Mouse (Mus musculus) testis, adult 2 months (tissue): Measurements from ENCODE around the gene Zfp213. TPM values are rescaled to one million over a fixed set of nuclear protein-coding genes. Genes with fewer than 3 reads are reported as not detected.

ENCODE experiments used
- H3K27ac ChIP-seq: fragments of 200-500 bp; 2 replicates; pipeline ENCODE4 v1.5.1; 2012; ENCODE audit warnings: low read depth, low read length; ENCODE audit not compliant: control insufficient read depth, insufficient read depth
- H3K27me3 ChIP-seq: fragments of 200-500 bp; 2 replicates; pipeline ENCODE4 v1.6.1; 2012; ENCODE audit warnings: mild to moderate bottlenecking, low read length, moderate library complexity; ENCODE audit not compliant: control insufficient read depth, insufficient read depth
- H3K36me3 ChIP-seq: fragments of 200-500 bp; 2 replicates; pipeline ENCODE4 v1.6.1; 2012; ENCODE audit warnings: mild to moderate bottlenecking, low read length; ENCODE audit not compliant: control insufficient read depth, insufficient read depth
- H3K4me1 ChIP-seq: fragments of 200-500 bp; 2 replicates; pipeline ENCODE4 v1.6.1; 2012; ENCODE audit warnings: low read length; ENCODE audit not compliant: control insufficient read depth, insufficient read depth
- H3K4me3 ChIP-seq: fragments of 200-500 bp; 2 replicates; pipeline ENCODE4 v1.5.1; 2012; ENCODE audit warnings: low read depth, mild to moderate bottlenecking, low read length, moderate library complexity, mixed read lengths; ENCODE audit not compliant: control insufficient read depth
- CTCF ChIP-seq: fragments of 200-500 bp; IDR thresholded peaks from 2 replicates; pipeline ENCODE4 v1.5.1; 2012; ENCODE audit warnings: low read depth, mild to moderate bottlenecking, inconsistent platforms, low read length, moderate library complexity; ENCODE audit not compliant: control insufficient read depth, insufficient read depth, insufficient replicate concordance
- POLR2A ChIP-seq: fragments of 200-500 bp; IDR thresholded peaks from 2 replicates; pipeline ENCODE4 v1.6.1; 2012; ENCODE audit warnings: low read depth, mild to moderate bottlenecking, inconsistent platforms, low read length, moderate library complexity; ENCODE audit not compliant: control insufficient read depth
- polyA plus RNA-seq: library from polyadenylated mRNA; depleted of rRNA; stranded (reverse); fragments of >200 nt; gene quantifications from 2 replicates; pipeline ENCODE4 v1.2.3, GENCODE M21; 2012

Zfp213 gene
- polyA plus RNA-seq, 1 experiment = 3.7 TPM

- no peak overlapping the region for H3K27ac ChIP-seq
- no peaks in the 10 kb centered on the region for H3K36me3 ChIP-seq
- peaks cover 9% of the 10 kb centered on the region; the same call in 1 of the 2 replicates for H3K4me1 ChIP-seq
- no peak overlapping the region for H3K4me3 ChIP-seq
- TF ChIP-seq CTCF (no peak), POLR2A (no peak)
- H3K27me3 ChIP-seq = no peaks in the 10 kb centered on the region; the same call in 1 of the 2 replicates
Observed at GRCm38 (mm10) chr17:23553634-23554120, 10.4 kb downstream of the Zfp213 start.

DNA sequence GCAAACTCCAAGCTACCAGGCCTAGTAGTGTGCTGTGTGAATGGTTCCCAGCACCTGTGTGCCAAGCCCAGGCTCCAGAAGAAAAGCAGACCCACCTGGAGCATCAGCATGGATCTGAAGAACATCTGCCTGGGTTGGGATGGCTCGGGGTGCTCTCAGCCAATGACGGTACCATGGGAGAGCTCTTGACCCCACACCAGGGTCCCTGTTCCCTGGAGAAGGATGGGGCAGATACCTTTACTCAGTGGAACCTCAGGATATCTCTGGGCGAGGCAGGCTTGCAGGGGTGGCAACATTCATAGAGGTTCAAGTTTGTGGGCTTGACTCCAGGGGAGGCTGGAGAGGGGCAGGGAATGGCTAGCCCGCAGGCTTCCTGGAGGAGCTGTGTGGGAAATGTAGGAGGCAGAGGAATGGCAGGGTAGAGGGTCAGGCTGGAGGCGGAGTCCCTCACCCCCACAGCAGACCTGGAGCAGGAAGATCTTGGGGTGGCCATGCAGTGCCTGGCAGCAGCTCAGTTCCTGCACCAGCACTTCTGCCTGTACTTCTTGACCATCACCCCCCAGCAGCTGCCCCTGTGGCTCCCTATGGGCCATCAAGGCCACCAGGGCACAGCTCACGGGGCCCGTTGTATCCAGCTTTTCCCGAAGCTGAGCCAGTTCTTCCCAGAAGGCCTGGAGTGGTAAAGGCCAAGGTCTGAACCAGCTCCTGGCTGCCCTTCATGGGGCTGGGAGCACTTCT, 11.0 kb downstream of the Zfp213 start:
- H3K4me3 ChIP-seq = no peak overlapping the region
- TF ChIP-seq CTCF (no peak), POLR2A (no peak)
- H3K27me3 ChIP-seq = no peaks in the 10 kb centered on the region; the same call in 1 of the 2 replicates
- H3K36me3 ChIP-seq = no peaks in the 10 kb centered on the region
- H3K27ac ChIP-seq = no peak overlapping the region
- H3K4me1 ChIP-seq = peaks cover 9% of the 10 kb centered on the region; the same call in 1 of the 2 replicates

DNA sequence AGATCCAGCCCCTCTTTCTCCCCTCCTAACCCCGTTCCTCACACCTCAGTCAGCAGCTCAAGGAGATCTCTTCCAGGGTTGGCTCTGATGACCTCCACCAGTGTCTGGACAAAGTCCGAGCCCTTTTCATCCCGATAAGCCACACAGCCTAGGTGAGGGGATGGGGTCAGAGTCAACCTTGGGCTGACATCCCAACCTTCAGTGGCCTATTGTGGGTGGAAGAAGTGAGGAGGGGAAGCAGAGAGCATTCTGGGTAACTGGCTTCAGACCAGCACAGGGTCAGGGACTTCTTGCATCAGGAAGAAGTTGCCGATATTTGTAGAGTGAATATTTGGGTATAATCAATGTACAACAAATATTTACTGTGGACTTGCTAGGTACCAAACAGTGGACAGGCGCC, 12.1 kb downstream of the Zfp213 start:
- Histone ChIP-seq H3K27me3 (peaks cover 2% of the 10 kb centered on the region; the same call in 1 of the 2 replicates), H3K4me3 (no peak overlapping the region), H3K36me3 (no peaks in the 10 kb centered on the region), H3K27ac (no peak overlapping the region), H3K4me1 (peaks cover 13% of the 10 kb centered on the region)
- TF ChIP-seq POLR2A = no peak
- no peak for TF ChIP-seq CTCF

- H3K27ac ChIP-seq = no peak overlapping the region
- H3K4me3 ChIP-seq = no peak overlapping the region
- no peaks in the 10 kb centered on the region for H3K36me3 ChIP-seq
- H3K27me3 ChIP-seq = peaks cover 6% of the 10 kb centered on the region; the same call in 1 of the 2 replicates
- peaks cover 18% of the 10 kb centered on the region for H3K4me1 ChIP-seq
- TF ChIP-seq CTCF (no peak), POLR2A (no peak)
Observed at GRCm38 (mm10) chr17:23551416-23551815, 12.6 kb downstream of the Zfp213 start.

DNA sequence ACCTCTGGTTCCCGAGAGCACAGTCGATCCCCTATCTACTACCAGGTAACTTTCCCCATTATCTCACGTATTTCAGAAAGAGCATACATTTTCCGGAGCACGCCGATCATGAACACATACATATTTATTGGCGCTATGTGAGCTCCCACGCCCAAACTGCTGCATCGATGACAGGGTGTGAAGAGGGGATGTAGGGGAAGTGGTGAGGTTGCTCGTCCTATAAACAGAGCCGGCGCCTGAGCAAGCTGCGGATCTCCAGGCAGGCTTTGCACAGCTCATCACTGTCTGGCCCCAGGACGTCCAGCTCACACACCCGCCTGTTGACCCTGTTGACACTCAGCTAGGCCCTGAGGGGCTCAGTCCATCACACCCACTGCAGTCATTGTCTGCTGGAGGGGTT, 13.2 kb downstream of the Zfp213 start:
- H3K36me3 ChIP-seq = no peaks in the 10 kb centered on the region
- no peak for TF ChIP-seq POLR2A
- no peak for TF ChIP-seq CTCF
- peak overlapping the region; percentile 10 for H3K27ac ChIP-seq
- H3K4me1 ChIP-seq = peaks cover 18% of the 10 kb centered on the region
- H3K4me3 ChIP-seq = peak overlapping the region; percentile 57
- H3K27me3 ChIP-seq = peaks cover 6% of the 10 kb centered on the region; the same call in 1 of the 2 replicates

- no peak for TF ChIP-seq CTCF
- TF ChIP-seq POLR2A = no peak
- Histone ChIP-seq H3K36me3 (no peaks in the 10 kb centered on the region), H3K27ac (peak overlapping the region; percentile 27; the same call in 1 of the 2 replicates), H3K4me1 (peaks cover 18% of the 10 kb centered on the region), H3K4me3 (peak overlapping the region; percentile 57), H3K27me3 (peaks cover 6% of the 10 kb centered on the region; the same call in 1 of the 2 replicates)
Observed at GRCm38 (mm10) chr17:23550188-23550791, 13.7 kb downstream of the Zfp213 start.

- H3K36me3 ChIP-seq = no peaks in the 10 kb centered on the region
- H3K4me1 ChIP-seq = peaks cover 18% of the 10 kb centered on the region
- no peak overlapping the region for H3K27ac ChIP-seq
- peaks cover 6% of the 10 kb centered on the region; the same call in 1 of the 2 replicates for H3K27me3 ChIP-seq
- H3K4me3 ChIP-seq = no peak overlapping the region
- no peak for TF ChIP-seq POLR2A
Observed at GRCm38 (mm10) chr17:23549441-23549840, 14.6 kb downstream of the Zfp213 start.
